8 mouse cellular contexts compared by ENCODE assay signal in genomic region chr11:83298225-83299195, GRCm38 (mm10). TPM values are rescaled to one million over a fixed set of nuclear protein-coding genes. Genes with fewer than 3 reads are reported as not detected.
DNase-seq lines count a peak whose midpoint lies in the region; ATAC-seq lines count a peak whose summit lies in the region.

TSS of gene Ap2b1 (plus strand) at chr11:83299024.

- DNase-seq in CD8-positive naive resting alpha-beta T cell, adult 2 months (ENCODE audit: low read depth in 2 of 2, low spot score in 2 of 2), result peak; percentile 91 to 92
- peak; percentile 92 for DNase-seq in c-Kit-positive CD71-negative TER-119-negative erythroid progenitor cells, embryonic 14.5 days (ENCODE audit: low read depth)
- peak; percentile 95 for DNase-seq in forebrain, embryonic 11.5 days (ENCODE audit: low spot score)
- peak; percentile 95 to 97 for DNase-seq in kidney, postnatal 36 days
- DNase-seq in telencephalon, adult 2 months (ENCODE audit: low read depth, low spot score), result peak; percentile 96

- H3K27ac ChIP-seq in forebrain, embryonic 11.5 days (ENCODE audit: low read depth, low read length), result peak within 1 kb of the TSS; percentile 83
- H3K27ac ChIP-seq in heart, embryonic 16.5 days (ENCODE audit: low read length), result peak within 1 kb of the TSS; percentile 82
- peak within 1 kb of the TSS; percentile 94 for H3K27ac ChIP-seq in liver, embryonic 15.5 days (replicated peaks)
- H3K27ac ChIP-seq in neural tube, embryonic 12.5 days, result peak within 1 kb of the TSS; percentile 59

- H3K9ac ChIP-seq in forebrain, embryonic 11.5 days (ENCODE audit: low read length), result peak within 1 kb of the TSS; percentile 80
- peak within 1 kb of the TSS; percentile 82 for H3K9ac ChIP-seq in heart, embryonic 16.5 days (ENCODE audit: low read length)
- H3K9ac ChIP-seq in liver, embryonic 15.5 days, result peak within 1 kb of the TSS; percentile 82
- peak within 1 kb of the TSS; percentile 79 for H3K9ac ChIP-seq in neural tube, embryonic 12.5 days

- ATAC-seq in forebrain, embryonic 11.5 days (replicated peaks; ENCODE audit: low FRiP score), result peak; percentile 91
- peak; percentile 92 for ATAC-seq in heart, embryonic 16.5 days (replicated peaks; ENCODE audit: extremely low read depth, insufficient read depth, low FRiP score)
- ATAC-seq in liver, embryonic 15.5 days (ENCODE audit: insufficient read depth), result peak; percentile 85
- peak; percentile 89 for ATAC-seq in neural tube, embryonic 12.5 days (ENCODE audit: low FRiP score, low read depth)

- H3K4me3 ChIP-seq in forebrain, embryonic 11.5 days (ENCODE audit: low read depth, low read length), result peak within 1 kb of the TSS; percentile 73
- peak within 1 kb of the TSS; percentile 70 for H3K4me3 ChIP-seq in heart, embryonic 16.5 days (ENCODE audit: low read length)
- peak within 1 kb of the TSS; percentile 82 for H3K4me3 ChIP-seq in liver, embryonic 15.5 days (replicated peaks)
- peak within 1 kb of the TSS; percentile 76 for H3K4me3 ChIP-seq in neural tube, embryonic 12.5 days

- no peaks in the 10 kb centered on the region for H3K9me3 ChIP-seq in forebrain, embryonic 11.5 days (ENCODE audit: control insufficient read depth, low read length)
- H3K9me3 ChIP-seq in heart, embryonic 16.5 days (replicated peaks; ENCODE audit: control insufficient read depth, low read length), result no peaks in the 10 kb centered on the region
- no peaks in the 10 kb centered on the region for H3K9me3 ChIP-seq in liver, embryonic 15.5 days (replicated peaks)
- no peaks in the 10 kb centered on the region for H3K9me3 ChIP-seq in neural tube, embryonic 12.5 days

- H3K4me1 ChIP-seq in forebrain, embryonic 11.5 days (replicated peaks; ENCODE audit: control insufficient read depth, insufficient read depth, low read length), result peaks cover 4% of the 10 kb centered on the region
- peaks cover 12% of the 10 kb centered on the region for H3K4me1 ChIP-seq in heart, embryonic 16.5 days (ENCODE audit: control insufficient read depth, insufficient read depth, low read length)
- H3K4me1 ChIP-seq in liver, embryonic 15.5 days (replicated peaks), result peaks cover 58% of the 10 kb centered on the region
- peaks cover 24% of the 10 kb centered on the region for H3K4me1 ChIP-seq in neural tube, embryonic 12.5 days

- no peaks in the 10 kb centered on the region; the same call in 1 of the 2 replicates for H3K36me3 ChIP-seq in forebrain, embryonic 11.5 days (ENCODE audit: control insufficient read depth, insufficient read depth, low read length)
- peaks cover 17% of the 10 kb centered on the region for H3K36me3 ChIP-seq in heart, embryonic 16.5 days (ENCODE audit: control insufficient read depth, insufficient read depth)
- peaks cover 36% of the 10 kb centered on the region for H3K36me3 ChIP-seq in liver, embryonic 15.5 days (replicated peaks)
- H3K36me3 ChIP-seq in neural tube, embryonic 12.5 days, result peaks cover 13% of the 10 kb centered on the region

- 2% methylated on average over 56 of the region's 56 CpGs for WGBS in forebrain, embryonic 11.5 days
- WGBS in heart, embryonic 16.5 days, result 2% methylated on average over 56 of the region's 56 CpGs
- WGBS in liver, embryonic 15.5 days (ENCODE audit: insufficient replicate concordance), result 2% methylated on average over 56 of the region's 56 CpGs
- 2% methylated on average over 56 of the region's 56 CpGs for WGBS in neural tube, embryonic 12.5 days

- H3K27me3 ChIP-seq in forebrain, embryonic 11.5 days (ENCODE audit: control insufficient read depth, insufficient read depth, low read length), result no peaks in the 10 kb centered on the region
- H3K27me3 ChIP-seq in heart, embryonic 16.5 days (ENCODE audit: control insufficient read depth, insufficient read depth, low read length), result no peaks in the 10 kb centered on the region
- H3K27me3 ChIP-seq in liver, embryonic 15.5 days, result no peaks in the 10 kb centered on the region
- no peaks in the 10 kb centered on the region for H3K27me3 ChIP-seq in neural tube, embryonic 12.5 days (replicated peaks)

- peak within 1 kb of the TSS; percentile 79 for H3K4me2 ChIP-seq in forebrain, embryonic 11.5 days (ENCODE audit: low read depth, low read length, severe bottlenecking)
- H3K4me2 ChIP-seq in heart, embryonic 16.5 days (ENCODE audit: low read depth, low read length), result peak within 1 kb of the TSS; percentile 71
- peak within 1 kb of the TSS; percentile 77 for H3K4me2 ChIP-seq in liver, embryonic 15.5 days
- H3K4me2 ChIP-seq in neural tube, embryonic 12.5 days (replicated peaks), result peak within 1 kb of the TSS; percentile 83

RNA-seq across cellular contexts. Expression of gene Ap2b1, which starts in this region (rescaled TPM):
- 108 and 110 TPM in 2 replicates for polyA plus RNA-seq in forebrain, embryonic 11.5 days (2014; fragmentation: Nextera tagmentation; extraction: Ambion mirVana)
- 36.0 and 38.3 TPM in 2 replicates for polyA plus RNA-seq in heart, embryonic 16.5 days (2015; fragmentation: Nextera tagmentation; extraction: Ambion mirVana)
- polyA plus RNA-seq in liver, embryonic 15.5 days (2015; fragmentation: Nextera tagmentation; extraction: Ambion mirVana), result 18.6 and 19.6 TPM in 2 replicates
- polyA plus RNA-seq in neural tube, embryonic 12.5 days (2016; fragmentation: Nextera tagmentation; extraction: Ambion mirVana), result 108 and 118 TPM in 2 replicates

Comparison
In these comparisons a context has a peak if more than half of its experiments do, and no peak if none do; other contexts are left out.
1. Peak in every context shown above with its lines: DNase-seq, ATAC-seq, H3K4me3 ChIP-seq and H3K27ac ChIP-seq.